Mouse (Mus musculus) limb, embryonic 15.5 days (tissue): ENCODE measurements at regions not wholly inside any gene's neighbourhood (a gene's known extent, or its start where the extent isn't known, plus 50 kb on each side); places are given as distances from the start of the nearest gene placed in this dataset.

Experiments used
- ATAC-seq: fragments of 200-750 bp; cut with Nextera tagmentation; 2 replicates; pipeline ENCODE4 v1.8.0; 2017; ENCODE audit warnings: low read depth, moderate TSS enrichment; ENCODE audit not compliant: insufficient number of reproducible peaks, low FRiP score, low TSS enrichment
- H3K27ac ChIP-seq: fragments of 300-500 bp; sonication (generic); 2 replicates; pipeline ENCODE4 v1.5.1; 2015; ENCODE audit warnings: moderate library complexity, mild to moderate bottlenecking, inconsistent platforms
- H3K27me3 ChIP-seq: fragments of 300-500 bp; sonication (generic); 2 replicates; pipeline ENCODE4 v1.6.1; 2015; ENCODE audit warnings: inconsistent platforms
- H3K36me3 ChIP-seq: fragments of 300-500 bp; sonication (generic); 2 replicates; pipeline ENCODE4 v1.6.1; 2015; ENCODE audit warnings: inconsistent platforms
- H3K4me1 ChIP-seq: fragments of 300-500 bp; sonication (generic); 2 replicates; pipeline ENCODE4 v1.6.1; 2015; ENCODE audit warnings: inconsistent platforms
- H3K4me2 ChIP-seq: fragments of 300-500 bp; sonication (generic); 2 replicates; pipeline ENCODE4 v1.6.1; 2015; ENCODE audit warnings: mild to moderate bottlenecking, inconsistent platforms
- H3K4me3 ChIP-seq: fragments of 300-500 bp; sonication (generic); 2 replicates; pipeline ENCODE4 v1.5.1; 2015; ENCODE audit warnings: mild to moderate bottlenecking, inconsistent platforms
- H3K9ac ChIP-seq: fragments of 300-500 bp; sonication (generic); 2 replicates; pipeline ENCODE4 v1.6.1; 2015; ENCODE audit warnings: inconsistent platforms
- H3K9me3 ChIP-seq: fragments of 300-500 bp; sonication (generic); 2 replicates; pipeline ENCODE4 v1.6.1; 2016; ENCODE audit warnings: inconsistent platforms
- WGBS: fragments of 180-500 bp; shearing (Covaris S2); methylation state at CpG from one replicate; pipeline ENCODE4 v1.1.7; 2015; 5-methylcytosine and 5-hydroxymethylcytosine counted together

- Histone ChIP-seq H3K36me3 (no peaks in the 10 kb centered on the region), H3K9ac (no peak overlapping the region), H3K27me3 (no peaks in the 10 kb centered on the region), H3K4me3 (no peak overlapping the region), H3K4me2 (no peak overlapping the region), H3K27ac (no peak overlapping the region), H3K4me1 (no peaks in the 10 kb centered on the region), H3K9me3 (no peaks in the 10 kb centered on the region)
- no peak for ATAC-seq
- 91% methylated on average over 2 of the region's 2 CpGs for WGBS
Measured at GRCm38 (mm10) chr11:40561983-40562382, 133.0 kb downstream of the Mat2b start.

- no peak overlapping the region for H3K27ac ChIP-seq
- H3K4me2 ChIP-seq = no peak overlapping the region
- no peaks in the 10 kb centered on the region for H3K4me1 ChIP-seq
- no peaks in the 10 kb centered on the region for H3K9me3 ChIP-seq
- H3K4me3 ChIP-seq = no peak overlapping the region
- H3K27me3 ChIP-seq = no peaks in the 10 kb centered on the region
- H3K9ac ChIP-seq = no peak overlapping the region
- no peaks in the 10 kb centered on the region for H3K36me3 ChIP-seq
- WGBS = 95% methylated on average over 2 of the region's 2 CpGs
- no peak for ATAC-seq
Measured at GRCm38 (mm10) chr11:40561400-40561799, 133.6 kb downstream of the Mat2b start.

- Histone ChIP-seq H3K4me1 (no peaks in the 10 kb centered on the region), H3K4me3 (no peak overlapping the region), H3K9me3 (no peaks in the 10 kb centered on the region), H3K9ac (no peak overlapping the region), H3K4me2 (no peak overlapping the region), H3K27me3 (no peaks in the 10 kb centered on the region), H3K27ac (no peak overlapping the region), H3K36me3 (no peaks in the 10 kb centered on the region)
- no peak for ATAC-seq
- WGBS = 83% methylated on average over 2 of the region's 2 CpGs
Measured at GRCm38 (mm10) chr11:40558486-40558885, 136.5 kb downstream of the Mat2b start.

DNA sequence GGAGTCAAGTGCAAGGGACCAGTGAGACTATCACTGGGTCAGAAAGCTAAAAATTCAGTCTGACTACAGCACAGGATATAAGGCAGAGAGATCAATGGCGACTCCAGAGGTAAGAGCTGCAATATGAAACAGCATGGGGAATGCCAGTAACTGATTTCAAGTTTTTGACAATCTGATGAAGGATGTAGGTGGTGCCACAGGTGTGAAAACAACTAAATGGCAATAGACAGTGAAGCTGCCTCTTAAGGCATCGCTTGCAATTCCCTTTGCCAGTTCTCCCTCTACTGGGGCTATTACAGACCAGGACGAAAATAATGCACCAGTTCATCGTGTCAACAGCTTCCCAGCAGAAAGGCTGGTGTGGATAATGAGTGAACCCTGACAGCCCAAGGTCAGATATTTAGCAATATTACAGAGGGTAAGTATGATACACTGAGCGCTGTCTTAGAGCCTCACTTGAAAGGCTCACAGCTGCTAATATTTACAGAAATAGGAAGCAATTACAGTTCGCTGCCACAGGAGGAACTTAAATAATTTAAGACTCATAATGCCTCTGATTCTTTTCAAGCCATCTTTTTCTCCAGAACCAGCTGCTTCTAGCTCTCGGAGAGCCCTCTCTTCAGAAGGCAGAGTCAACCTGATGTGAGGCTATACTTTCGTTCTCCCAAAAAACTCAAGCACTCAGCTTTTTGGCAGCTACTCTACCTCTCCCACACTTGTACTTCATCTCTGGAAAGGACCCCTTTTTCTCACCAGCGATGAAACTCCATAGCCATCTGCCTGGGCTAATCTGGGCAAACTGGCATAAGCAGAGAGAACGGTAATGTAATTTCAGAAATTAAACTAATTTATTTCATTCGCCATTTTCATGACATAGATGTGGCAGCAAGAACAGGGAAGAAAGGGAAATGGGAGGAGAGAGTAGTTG is 139.9 kb downstream of the Mat2b start:
- H3K9me3 ChIP-seq = no peaks in the 10 kb centered on the region
- H3K4me1 ChIP-seq = no peaks in the 10 kb centered on the region
- no peak overlapping the region for H3K9ac ChIP-seq
- no peaks in the 10 kb centered on the region for H3K27me3 ChIP-seq
- no peak for ATAC-seq
- H3K4me2 ChIP-seq = no peak overlapping the region
- H3K36me3 ChIP-seq = no peaks in the 10 kb centered on the region
- H3K4me3 ChIP-seq = no peak overlapping the region
- WGBS = 65% methylated on average over 11 of the region's 11 CpGs
- H3K27ac ChIP-seq = no peak overlapping the region

DNA sequence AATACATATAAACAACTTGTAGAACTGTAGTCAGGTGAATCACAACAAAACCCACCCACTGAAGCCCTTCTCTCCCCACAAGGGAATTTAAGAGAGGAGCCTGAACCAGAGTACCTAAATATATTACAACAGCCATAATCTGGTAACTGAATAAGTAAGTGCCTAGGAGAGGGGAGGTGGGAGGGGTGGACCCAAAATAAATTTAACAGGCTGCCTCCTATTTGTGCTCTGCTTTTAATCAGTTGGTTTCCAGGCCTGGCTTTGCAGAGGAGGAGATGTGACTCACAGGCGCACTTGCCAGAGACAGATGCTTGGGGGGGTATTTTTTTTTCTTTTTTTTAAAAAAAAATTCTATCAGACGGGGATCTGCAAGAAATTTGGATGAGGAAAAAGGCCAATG is 142.9 kb downstream of the Mat2b start:
- Histone ChIP-seq H3K27me3 (no peaks in the 10 kb centered on the region), H3K9ac (no peak overlapping the region), H3K4me2 (no peak overlapping the region), H3K4me1 (no peaks in the 10 kb centered on the region), H3K9me3 (no peaks in the 10 kb centered on the region), H3K36me3 (no peaks in the 10 kb centered on the region), H3K4me3 (no peak overlapping the region), H3K27ac (no peak overlapping the region)
- no peak for ATAC-seq
- WGBS = 33% methylated on average over 2 of the region's 2 CpGs

DNA sequence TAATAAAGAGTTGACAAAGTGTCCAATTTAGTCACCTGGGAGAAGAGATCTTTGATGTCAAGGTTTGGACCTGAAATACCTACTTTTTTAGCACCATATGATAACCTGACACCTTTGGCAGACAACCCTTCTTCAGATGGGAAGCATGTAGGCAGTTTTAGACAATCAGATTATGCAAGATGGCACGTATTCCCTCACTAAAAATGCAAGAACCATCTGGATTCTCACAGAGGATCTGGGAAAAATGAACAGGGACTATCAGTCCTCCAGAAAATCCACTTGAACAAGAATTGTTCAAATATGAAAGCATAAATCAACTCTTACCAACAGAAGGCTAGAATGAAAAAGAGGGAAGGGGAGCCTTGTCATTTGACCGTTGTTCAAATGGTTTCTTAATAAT is 148.4 kb downstream of the Mat2b start:
- WGBS = 78% methylated on average over 2 of the region's 2 CpGs

DNA sequence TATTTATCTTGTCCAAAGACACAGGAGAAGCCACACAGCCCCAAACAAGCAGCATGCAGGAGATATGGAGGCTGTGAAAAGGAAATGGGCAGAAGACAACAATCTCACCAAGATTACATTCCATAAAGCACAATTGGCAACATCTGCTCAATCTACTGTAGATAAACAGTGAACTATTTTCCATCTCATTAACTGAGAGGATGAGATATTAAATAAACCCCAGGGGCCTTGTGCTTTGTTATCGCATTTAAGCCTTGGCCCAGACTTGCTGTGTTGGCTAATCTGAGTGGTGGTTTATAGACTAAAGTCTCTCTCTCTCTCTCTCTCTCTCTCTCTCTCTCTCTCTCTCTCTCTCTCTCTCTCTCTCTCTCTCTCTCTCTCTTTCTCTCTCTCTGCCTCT is 149.5 kb downstream of the Mat2b start:
- no peaks in the 10 kb centered on the region for H3K4me1 ChIP-seq
- no peaks in the 10 kb centered on the region for H3K27me3 ChIP-seq
- no peak overlapping the region for H3K27ac ChIP-seq
- H3K9me3 ChIP-seq = no peaks in the 10 kb centered on the region
- H3K9ac ChIP-seq = no peak overlapping the region
- H3K4me2 ChIP-seq = no peak overlapping the region
- H3K36me3 ChIP-seq = no peaks in the 10 kb centered on the region
- WGBS = 66% methylated on average over 1 of the region's 1 CpGs
- H3K4me3 ChIP-seq = no peak overlapping the region
- no peak for ATAC-seq

More for the DNA sequence above, 148.4 kb downstream of the Mat2b start:
- Histone ChIP-seq H3K4me2 (no peak overlapping the region), H3K36me3 (no peaks in the 10 kb centered on the region), H3K27ac (no peak overlapping the region), H3K4me3 (no peak overlapping the region), H3K9me3 (no peaks in the 10 kb centered on the region), H3K4me1 (no peaks in the 10 kb centered on the region), H3K9ac (no peak overlapping the region), H3K27me3 (no peaks in the 10 kb centered on the region)
- no peak for ATAC-seq

DNA sequence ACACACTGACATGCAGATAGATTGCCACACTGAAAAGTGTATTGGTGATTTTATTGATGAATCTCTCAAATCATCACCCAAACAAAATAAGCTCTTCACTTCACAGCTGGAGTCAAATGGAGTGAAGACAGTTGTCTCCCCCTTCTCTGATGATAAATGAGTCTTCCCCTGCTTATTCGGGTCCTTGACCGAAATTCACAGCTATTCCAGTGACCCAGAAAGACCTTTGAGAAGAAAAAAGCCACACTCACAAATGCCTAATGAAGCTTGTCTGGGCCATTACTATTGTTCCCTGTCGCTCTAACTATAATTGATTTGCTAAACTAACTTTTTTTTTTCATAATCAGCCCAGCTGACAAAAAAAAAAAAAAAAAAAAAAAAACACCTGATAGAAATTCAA is 154.8 kb downstream of the Mat2b start:
- no peak for ATAC-seq
- WGBS = 57% methylated on average over 3 of the region's 3 CpGs
- no peak overlapping the region for H3K4me2 ChIP-seq

DNA sequence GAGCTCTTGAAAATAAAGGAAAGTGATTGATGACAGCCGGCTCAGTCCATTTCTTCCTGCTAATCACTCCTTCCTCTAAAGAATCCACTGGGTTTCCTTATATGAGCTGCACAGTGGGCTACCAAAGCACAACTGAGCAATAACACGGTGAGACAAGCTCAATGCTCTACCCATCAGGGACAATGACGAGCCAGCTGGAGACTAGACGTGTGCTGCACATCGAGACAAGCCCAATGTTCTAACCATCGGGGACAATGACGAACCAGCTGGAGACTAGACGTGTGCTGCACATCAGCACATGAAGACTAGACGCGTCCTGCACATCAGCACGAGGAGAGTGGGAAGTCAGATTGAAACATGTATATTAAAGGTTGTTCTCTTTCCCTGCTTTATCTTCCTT is 155.2 kb downstream of the Mat2b start:
- WGBS = 78% methylated on average over 11 of the region's 11 CpGs
- Histone ChIP-seq H3K27me3 (no peaks in the 10 kb centered on the region), H3K4me3 (no peak overlapping the region), H3K9ac (no peak overlapping the region), H3K27ac (no peak overlapping the region), H3K4me2 (no peak overlapping the region), H3K4me1 (no peaks in the 10 kb centered on the region), H3K36me3 (no peaks in the 10 kb centered on the region), H3K9me3 (no peaks in the 10 kb centered on the region)
- no peak for ATAC-seq

More for the DNA sequence above, 154.8 kb downstream of the Mat2b start:
- H3K27ac ChIP-seq = no peak overlapping the region
- no peaks in the 10 kb centered on the region for H3K9me3 ChIP-seq
- H3K27me3 ChIP-seq = no peaks in the 10 kb centered on the region
- no peaks in the 10 kb centered on the region for H3K4me1 ChIP-seq
- no peak overlapping the region for H3K9ac ChIP-seq
- no peaks in the 10 kb centered on the region for H3K36me3 ChIP-seq
- H3K4me3 ChIP-seq = no peak overlapping the region

DNA sequence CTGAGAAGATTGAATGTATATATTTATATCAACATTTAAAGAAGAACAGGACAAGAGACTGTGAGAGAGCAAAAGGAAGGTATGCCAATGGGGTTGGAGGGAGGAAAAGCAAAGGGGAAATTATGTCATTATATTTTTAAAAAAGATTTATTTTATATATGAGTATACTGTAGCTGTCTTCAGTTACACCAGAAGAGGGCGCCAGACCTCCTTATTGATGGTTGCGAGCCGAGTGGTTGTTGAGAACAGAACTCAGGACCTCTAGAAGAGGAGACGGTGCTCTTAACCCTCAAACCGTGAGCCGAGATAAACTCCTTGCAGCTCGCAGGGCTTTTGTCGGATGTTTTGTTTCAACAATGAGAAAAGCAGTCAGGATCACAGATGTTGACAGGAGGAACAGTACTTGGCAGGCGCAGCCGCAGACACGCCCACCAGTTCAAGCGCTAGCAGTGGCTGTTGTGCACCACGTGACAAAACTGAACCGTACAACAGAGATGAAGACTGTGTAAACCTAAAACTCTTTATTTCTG is 158.7 kb downstream of the Mat2b start:
- Histone ChIP-seq H3K4me1 (no peaks in the 10 kb centered on the region), H3K27me3 (no peaks in the 10 kb centered on the region), H3K27ac (no peak overlapping the region), H3K36me3 (no peaks in the 10 kb centered on the region), H3K4me3 (no peak overlapping the region), H3K9me3 (no peaks in the 10 kb centered on the region), H3K4me2 (no peak overlapping the region), H3K9ac (no peak overlapping the region)
- ATAC-seq = no peak
- WGBS = 81% methylated on average over 14 of the region's 14 CpGs

- no peaks in the 10 kb centered on the region for H3K9me3 ChIP-seq
- H3K4me2 ChIP-seq = no peak overlapping the region
- no peaks in the 10 kb centered on the region for H3K27me3 ChIP-seq
- H3K36me3 ChIP-seq = no peaks in the 10 kb centered on the region
- ATAC-seq = no peak
- H3K9ac ChIP-seq = no peak overlapping the region
- H3K27ac ChIP-seq = no peak overlapping the region
- WGBS = 71% methylated on average over 10 of the region's 10 CpGs
- no peaks in the 10 kb centered on the region for H3K4me1 ChIP-seq
- H3K4me3 ChIP-seq = no peak overlapping the region
Measured at GRCm38 (mm10) chr11:40510325-40511239, 184.4 kb downstream of the Mat2b start.

DNA sequence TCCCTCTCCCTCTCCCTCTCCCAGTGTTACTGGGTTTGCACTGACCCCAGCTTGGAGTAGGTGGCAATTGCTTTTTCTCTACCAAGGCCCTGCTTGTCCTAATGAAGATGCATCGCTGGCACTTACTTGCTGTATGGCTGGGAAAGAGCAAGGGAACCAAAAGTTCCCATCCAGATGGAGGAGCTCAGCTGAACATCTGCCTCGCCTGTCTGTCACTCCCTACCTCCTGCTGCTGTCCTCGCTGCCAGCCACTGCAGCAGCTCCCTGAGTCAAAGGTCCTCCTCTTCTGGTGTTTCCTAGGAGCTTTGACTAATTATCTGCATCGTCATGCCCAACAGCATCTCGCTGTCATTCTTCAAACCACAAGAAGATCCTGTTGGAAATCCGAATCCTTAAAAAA is 203.4 kb downstream of the Mat2b start:
- WGBS = 23% methylated on average over 6 of the region's 6 CpGs
- no peak overlapping the region for H3K4me3 ChIP-seq
- no peaks in the 10 kb centered on the region for H3K4me1 ChIP-seq
- no peaks in the 10 kb centered on the region for H3K27me3 ChIP-seq
- H3K4me2 ChIP-seq = no peak overlapping the region
- H3K9ac ChIP-seq = no peak overlapping the region
- ATAC-seq = no peak
- no peaks in the 10 kb centered on the region for H3K36me3 ChIP-seq
- H3K27ac ChIP-seq = no peak overlapping the region
- no peaks in the 10 kb centered on the region for H3K9me3 ChIP-seq
